9 mouse cellular contexts compared by ENCODE assay signal in genomic region chr1:75262969-75263951, GRCm38 (mm10). TPM values are rescaled to one million over a fixed set of nuclear protein-coding genes. Genes with fewer than 3 reads are reported as not detected.
DNase-seq lines count a peak whose midpoint lies in the region; ATAC-seq and TF ChIP-seq lines count a peak whose summit lies in the region.
"Had no signal": no experiment of that assay in that cellular context is flagged by ENCODE, and none has a peak within 500 bp of the region (broad histone marks: within the 10 kb centered on the region; RNA-seq: fewer than 3 reads in every experiment).

No protein-coding gene starts in this region.

- peaks cover 3% of the 10 kb centered on the region; the same call in 1 of the 2 replicates for H3K4me1 ChIP-seq in cerebellum, adult 2 months (ENCODE audit: control insufficient read depth, insufficient read depth, low read length)
- H3K4me1 ChIP-seq in G1E (ENCODE audit: insufficient read depth, low read depth, low read length): peaks cover 3% of the 10 kb centered on the region; the same call in 1 of the 2 replicates
- peaks cover 11% of the 10 kb centered on the region for H3K4me1 ChIP-seq in limb, embryonic 10.5 days
- 0 out of 2 replicates have a peak, but pooled peaks cover 5% of the 10 kb centered on the region for H3K4me1 ChIP-seq in midbrain, embryonic 14.5 days (ENCODE audit: control insufficient read depth, insufficient read depth, low read length)
- no peaks in the 10 kb centered on the region for H3K4me1 ChIP-seq in stomach, embryonic 16.5 days (ENCODE audit: control insufficient read depth, insufficient read depth, low read length)

- TF ChIP-seq CTCF in cerebellum, adult 2 months (IDR thresholded peaks at IDR 0.05; ENCODE audit: borderline replicate concordance, insufficient read depth, low read depth, low read length): no peak
- no peak for TF ChIP-seq CTCF in G1E (IDR thresholded peaks at IDR 0.05; ENCODE audit: low read depth, low read length)

- peak; percentile 56 to 62 for DNase-seq in cerebellum, adult 2 months
- DNase-seq in cerebellum, adult 11 months: no peak
- peak; percentile 83 for DNase-seq in G1E (ENCODE audit: low spot score)
- DNase-seq in embryo, embryonic 11 days: peak; percentile 89
- peak; percentile 89 for DNase-seq in limb, embryonic 10.5 days (ENCODE audit: low spot score)
- peak; percentile 71 for DNase-seq in midbrain, embryonic 14.5 days

- H3K4me3 ChIP-seq in cerebellum, adult 2 months (replicated peaks; ENCODE audit: insufficient read depth, low read depth, low read length): peak overlapping the region; percentile 77
- no peak overlapping the region for H3K4me3 ChIP-seq in G1E (ENCODE audit: low read depth, low read length)
- H3K4me3 ChIP-seq in limb, embryonic 10.5 days: peak overlapping the region; percentile 33
- peak overlapping the region; percentile 50 for H3K4me3 ChIP-seq in midbrain, embryonic 14.5 days (replicated peaks; ENCODE audit: low read depth, low read length)
- H3K4me3 ChIP-seq in stomach, embryonic 16.5 days (replicated peaks; ENCODE audit: low read length): peak overlapping the region; percentile 10; the same call in 1 of the 2 replicates

- H3K9ac ChIP-seq in midbrain, embryonic 14.5 days (replicated peaks; ENCODE audit: low read length): peak overlapping the region; percentile 55
- no peak overlapping the region for H3K9ac ChIP-seq in stomach, embryonic 16.5 days (ENCODE audit: low read length)

- no peaks in the 10 kb centered on the region for H3K9me3 ChIP-seq in G1E (replicated peaks)
- H3K9me3 ChIP-seq in limb, embryonic 10.5 days (replicated peaks): no peaks in the 10 kb centered on the region
- H3K9me3 ChIP-seq in midbrain, embryonic 14.5 days (ENCODE audit: control insufficient read depth, low read length): no peaks in the 10 kb centered on the region
- H3K9me3 ChIP-seq in stomach, embryonic 16.5 days (replicated peaks; ENCODE audit: control insufficient read depth, low read length): no peaks in the 10 kb centered on the region

- no peaks in the 10 kb centered on the region for H3K27me3 ChIP-seq in cerebellum, adult 2 months (ENCODE audit: control insufficient read depth, insufficient read depth, low read length)
- H3K27me3 ChIP-seq in G1E (ENCODE audit: insufficient read depth, low read length): peaks cover 15% of the 10 kb centered on the region
- H3K27me3 ChIP-seq in limb, embryonic 10.5 days (ENCODE audit: low read depth, poor library complexity, severe bottlenecking): peaks cover 53% of the 10 kb centered on the region
- peaks cover 27% of the 10 kb centered on the region; the same call in 1 of the 2 replicates for H3K27me3 ChIP-seq in midbrain, embryonic 14.5 days (ENCODE audit: control insufficient read depth, insufficient read depth, low read length)
- H3K27me3 ChIP-seq in stomach, embryonic 16.5 days (ENCODE audit: control insufficient read depth, insufficient read depth, low read length): peaks cover 28% of the 10 kb centered on the region

- TF ChIP-seq POLR2A in cerebellum, adult 2 months (IDR thresholded peaks at IDR 0.05; ENCODE audit: borderline replicate concordance, insufficient read depth, low read length): no peak

- WGBS in cerebellum, adult 2 months: 4% methylated on average over 40 of the region's 40 CpGs
- WGBS in limb, embryonic 10.5 days: 2% methylated on average over 40 of the region's 40 CpGs
- WGBS in midbrain, embryonic 14.5 days: 2% methylated on average over 40 of the region's 40 CpGs
- WGBS in stomach, embryonic 16.5 days: 2% methylated on average over 40 of the region's 40 CpGs

- H3K36me3 ChIP-seq in G1E (replicated peaks): no peaks in the 10 kb centered on the region
- no peaks in the 10 kb centered on the region for H3K36me3 ChIP-seq in limb, embryonic 10.5 days
- no peaks in the 10 kb centered on the region for H3K36me3 ChIP-seq in midbrain, embryonic 14.5 days (ENCODE audit: control insufficient read depth, insufficient read depth, low read length)
- H3K36me3 ChIP-seq in stomach, embryonic 16.5 days (ENCODE audit: control insufficient read depth, insufficient read depth, low read length): no peaks in the 10 kb centered on the region

- peak overlapping the region; percentile 71 for H3K4me2 ChIP-seq in midbrain, embryonic 14.5 days (ENCODE audit: low read length)
- no peak overlapping the region for H3K4me2 ChIP-seq in stomach, embryonic 16.5 days (ENCODE audit: low read depth, low read length)

- ATAC-seq in G1E (ENCODE audit: extremely low read depth, insufficient number of reproducible peaks, low FRiP score, poor library complexity, severe bottlenecking): no peak
- peak; percentile 56 to 67; a peak in 3 of 4 replicates for ATAC-seq in hematopoietic stem cell, adult 5-6 weeks (replicated peaks in 1 of 2; ENCODE audit: insufficient read depth in 1 of 2, low FRiP score in 2 of 2, low TSS enrichment in 1 of 2, low read depth in 1 of 2, poor library complexity in 2 of 2, severe bottlenecking in 2 of 2)
- ATAC-seq in midbrain, embryonic 14.5 days (ENCODE audit: low FRiP score, low TSS enrichment): peak; percentile 53; the same call in 1 of the 2 replicates
- no peak; the same call in 1 of the 2 replicates for ATAC-seq in stomach, embryonic 16.5 days (ENCODE audit: insufficient read depth, low FRiP score)

- H3K27ac ChIP-seq in cerebellum, adult 2 months (ENCODE audit: insufficient read depth, low read length): peak overlapping the region; percentile 63
- no peak overlapping the region for H3K27ac ChIP-seq in limb, embryonic 10.5 days
- H3K27ac ChIP-seq in midbrain, embryonic 14.5 days (replicated peaks; ENCODE audit: low read depth, low read length): peak overlapping the region; percentile 14; the same call in 1 of the 2 replicates
- no peak overlapping the region for H3K27ac ChIP-seq in stomach, embryonic 16.5 days (ENCODE audit: low read length)

RNA-seq across cellular contexts. Expression of gene Ptprn, which starts 1.0 kb away (rescaled TPM):
- polyA plus RNA-seq in cerebellum, adult 2 months (2012; rRNA removed): 172 and 180 TPM in 2 replicates
- total RNA-seq in G1E (2014; fragmentation: Nextera tagmentation) (not detected in 2 replicates), G1E (2017) (0.11 TPM in 1 of 2 replicates, not detected in the other)
- polyA plus RNA-seq in G1E (2012): 0.03 and 0.08 TPM in 2 replicates
- total RNA-seq in hematopoietic stem cell, adult 5-6 weeks (2017): not detected in 2 replicates
- 0.11 and 0.13 TPM in 2 replicates for polyA plus RNA-seq in limb, embryonic 10.5 days (2016; fragmentation: Nextera tagmentation; extraction: Ambion mirVana)
- 16.6 and 19.3 TPM in 2 replicates for polyA plus RNA-seq in midbrain, embryonic 14.5 days (2014; fragmentation: Nextera tagmentation; extraction: Ambion mirVana)
- 2.0 and 2.6 TPM in 2 replicates for polyA plus RNA-seq in stomach, embryonic 16.5 days (2015; fragmentation: Nextera tagmentation; extraction: Ambion mirVana)

RNA-seq across cellular contexts. Expression of gene Resp18, which starts 15.0 kb away (rescaled TPM):
- 226 and 275 TPM in 2 replicates for polyA plus RNA-seq in cerebellum, adult 2 months (2012; rRNA removed)
- not detected in 2 replicates for total RNA-seq in G1E (2014; fragmentation: Nextera tagmentation)
- not detected in 2 replicates for total RNA-seq in G1E (2017)
- polyA plus RNA-seq in G1E (2012): not detected in 2 replicates
- not detected in 2 replicates for total RNA-seq in hematopoietic stem cell, adult 5-6 weeks (2017)
- polyA plus RNA-seq in limb, embryonic 10.5 days (2016; fragmentation: Nextera tagmentation; extraction: Ambion mirVana): not detected in 2 replicates
- polyA plus RNA-seq in midbrain, embryonic 14.5 days (2014; fragmentation: Nextera tagmentation; extraction: Ambion mirVana): 116 and 164 TPM in 2 replicates
- polyA plus RNA-seq in stomach, embryonic 16.5 days (2015; fragmentation: Nextera tagmentation; extraction: Ambion mirVana): 6.0 and 6.6 TPM in 2 replicates

RNA-seq across cellular contexts. Expression of gene Dnajb2, which starts 27.1 kb away (rescaled TPM):
- polyA plus RNA-seq in cerebellum, adult 2 months (2012; rRNA removed): 139 and 153 TPM in 2 replicates
- 15.4 and 63.3 TPM in 2 replicates for total RNA-seq in G1E (2014; fragmentation: Nextera tagmentation)
- total RNA-seq in G1E (2017): 13.9 and 15.6 TPM in 2 replicates
- 9.1 and 11.1 TPM in 2 replicates for polyA plus RNA-seq in G1E (2012)
- 12.5 and 15.4 TPM in 2 replicates for total RNA-seq in hematopoietic stem cell, adult 5-6 weeks (2017)
- 23.8 and 29.9 TPM in 2 replicates for polyA plus RNA-seq in limb, embryonic 10.5 days (2016; fragmentation: Nextera tagmentation; extraction: Ambion mirVana)
- 29.5 and 38.3 TPM in 2 replicates for polyA plus RNA-seq in midbrain, embryonic 14.5 days (2014; fragmentation: Nextera tagmentation; extraction: Ambion mirVana)
- polyA plus RNA-seq in stomach, embryonic 16.5 days (2015; fragmentation: Nextera tagmentation; extraction: Ambion mirVana): 31.3 and 32.3 TPM in 2 replicates

RNA-seq across cellular contexts. Expression of gene A630095N17Rik, which starts 31.4 kb away (rescaled TPM):
- polyA plus RNA-seq in cerebellum, adult 2 months (2012; rRNA removed): not detected in 2 replicates
- total RNA-seq in G1E (2014; fragmentation: Nextera tagmentation) (not detected in 2 replicates), G1E (2017) (not detected in 2 replicates)
- not detected in 2 replicates for polyA plus RNA-seq in G1E (2012)
- 2.6 TPM in 1 of 2 replicates, not detected in the other for total RNA-seq in hematopoietic stem cell, adult 5-6 weeks (2017)
- not detected in 2 replicates for polyA plus RNA-seq in limb, embryonic 10.5 days (2016; fragmentation: Nextera tagmentation; extraction: Ambion mirVana)
- not detected in 2 replicates for polyA plus RNA-seq in midbrain, embryonic 14.5 days (2014; fragmentation: Nextera tagmentation; extraction: Ambion mirVana)
- not detected in 2 replicates for polyA plus RNA-seq in stomach, embryonic 16.5 days (2015; fragmentation: Nextera tagmentation; extraction: Ambion mirVana)
- total RNA-seq: layer of hippocampus, adult 18-20 months had no signal

RNA-seq across cellular contexts. Expression of gene Tuba4a, which starts 43.6 kb away (rescaled TPM):
- polyA plus RNA-seq in cerebellum, adult 2 months (2012; rRNA removed): 385 and 391 TPM in 2 replicates
- 201 and 287 TPM in 2 replicates for total RNA-seq in G1E (2014; fragmentation: Nextera tagmentation)
- total RNA-seq in G1E (2017): 156 and 175 TPM in 2 replicates
- polyA plus RNA-seq in G1E (2012): 38.6 and 61.0 TPM in 2 replicates
- total RNA-seq in hematopoietic stem cell, adult 5-6 weeks (2017): 133 and 166 TPM in 2 replicates
- 10.0 and 10.7 TPM in 2 replicates for polyA plus RNA-seq in limb, embryonic 10.5 days (2016; fragmentation: Nextera tagmentation; extraction: Ambion mirVana)
- polyA plus RNA-seq in midbrain, embryonic 14.5 days (2014; fragmentation: Nextera tagmentation; extraction: Ambion mirVana): 4.2 and 6.4 TPM in 2 replicates
- polyA plus RNA-seq in stomach, embryonic 16.5 days (2015; fragmentation: Nextera tagmentation; extraction: Ambion mirVana): 184 and 218 TPM in 2 replicates

Comparison
In these comparisons a context has a peak if more than half of its experiments do, and no peak if none do; other contexts are left out.
1. H3K27ac ChIP-seq: peak in cerebellum, adult 2 months (single experiment) and midbrain, embryonic 14.5 days (single experiment); none in limb, embryonic 10.5 days (single experiment) and stomach, embryonic 16.5 days (single experiment).
2. ATAC-seq: peak in hematopoietic stem cell, adult 5-6 weeks (2 of 2) and midbrain, embryonic 14.5 days (single experiment); none in G1E (single experiment) and stomach, embryonic 16.5 days (single experiment).
3. RNA of gene Resp18, which starts 15.0 kb away (polyA plus RNA-seq): 226 to 275 TPM in cerebellum, adult 2 months and 116 to 164 TPM in midbrain, embryonic 14.5 days; 6.0 to 6.6 TPM in stomach, embryonic 16.5 days, not detected in G1E and not detected in limb, embryonic 10.5 days; every median in the first group is over 10 times any median in the second.